Mouse (Mus musculus) C2C12 (cell line): Measurements from ENCODE around the gene Trim27. TPM values are rescaled to one million over a fixed set of nuclear protein-coding genes. Genes with fewer than 3 reads are reported as not detected.

Source experiments
- H3K27me3 ChIP-seq: one replicate; pipeline ENCODE4 v1.6.1; 2011; ENCODE audit not compliant: control insufficient read depth, insufficient read depth, insufficient read length
- H3K36me3 ChIP-seq: one replicate; pipeline ENCODE4 v1.6.1; 2011; ENCODE audit not compliant: control insufficient read depth, insufficient read depth
- H3K4me3 ChIP-seq: one replicate; pipeline ENCODE4 v1.5.1; 2011; ENCODE audit warnings: mild to moderate bottlenecking, control low read depth; ENCODE audit not compliant: poor library complexity, insufficient read depth, severe bottlenecking
- H3K79me2 ChIP-seq: one replicate; pipeline ENCODE4 v1.6.1; 2011; ENCODE audit not compliant: control insufficient read depth, insufficient read depth
- H3K79me3 ChIP-seq: one replicate; pipeline ENCODE4 v1.6.1; 2011; ENCODE audit warnings: low read depth, control low read depth
- H3ac ChIP-seq: one replicate; pipeline ENCODE3; 2011; ENCODE audit warnings: low read depth; ENCODE audit not compliant: control insufficient read depth, insufficient read length
- CEBPB ChIP-seq: IDR thresholded peaks from one replicate; pipeline ENCODE4 v1.6.1; 2011; ENCODE audit warnings: low read depth, mild to moderate bottlenecking, control low read depth, moderate library complexity
- CTCF ChIP-seq: IDR thresholded peaks from one replicate; pipeline ENCODE4 v1.5.1; 2011; ENCODE audit not compliant: control insufficient read depth, insufficient read depth, insufficient read length
- FOSL1 ChIP-seq: IDR thresholded peaks from one replicate; pipeline ENCODE4 v1.8.0; 2011; ENCODE audit warnings: mild to moderate bottlenecking, low read length; ENCODE audit not compliant: poor library complexity, insufficient read depth, severe bottlenecking
- MAX ChIP-seq: IDR thresholded peaks from one replicate; pipeline ENCODE4 v1.6.1; 2011; ENCODE audit warnings: mild to moderate bottlenecking, control low read depth
- MYOD1 ChIP-seq: IDR thresholded peaks from one replicate; pipeline ENCODE4 v1.6.1; 2011; ENCODE audit warnings: low read depth; ENCODE audit not compliant: control insufficient read depth, insufficient read length
- MYOG ChIP-seq: IDR thresholded peaks from one replicate; pipeline ENCODE4 v1.6.1; 2011; ENCODE audit not compliant: control insufficient read depth, insufficient read length; ENCODE audit errors: extremely low read depth
- USF1 ChIP-seq: IDR thresholded peaks from one replicate; pipeline ENCODE4 v1.6.1; 2011; ENCODE audit warnings: low read depth, mild to moderate bottlenecking, control low read depth, moderate library complexity
- long read RNA-seq, 2 experiments: library from polyadenylated mRNA; unstranded; transcript quantifications; one replicate each; pipeline ENCODE4 v2.0.0; 2019 to 2020
- polyA plus RNA-seq: library from polyadenylated mRNA; unstranded; fragments of >200 nt; fragmentation: generic; extraction: Trizol; gene quantifications from one replicate; pipeline ENCODE4 v1.2.1, GENCODE M21; 2012; ENCODE audit warnings: missing spikeins

Trim27 gene
- polyA plus RNA-seq: 105 TPM
- long read RNA-seq, experiment 1, full-length matches to known transcripts: 59 of 72 reads
- long read RNA-seq, experiment 1, partial matches to known transcripts: 9 of 72 reads
- long read RNA-seq, experiment 1, other reads (novel, unspliced or antisense): 4 of 72 reads
- long read RNA-seq, experiment 2, full-length matches to known transcripts: 983 of 1,063 reads
- long read RNA-seq, experiment 2, partial matches to known transcripts: 7 of 1,063 reads
- long read RNA-seq, experiment 2, other reads (novel, unspliced or antisense): 73 of 1,063 reads

GRCm38 (mm10) chr13:21179367-21179723 is at the start of gene Trim27:
Trim27 (plus strand) TSS chr13:21179445.
- H3K79me3 ChIP-seq: peaks cover 41% of the 10 kb centered on the region
- peak within 1 kb of the TSS; percentile 82 for H3K4me3 ChIP-seq
- H3ac ChIP-seq: peak within 1 kb of the TSS; percentile 98
- TF ChIP-seq MAX: no peak
- no peak for TF ChIP-seq CTCF
- no peak for TF ChIP-seq FOSL1
- no peak for TF ChIP-seq MYOG
- no peak for TF ChIP-seq MYOD1
- TF ChIP-seq CEBPB: no peak
- TF ChIP-seq USF1: no peak
- H3K79me2 ChIP-seq: peaks cover 45% of the 10 kb centered on the region
- H3K27me3 ChIP-seq: no peaks in the 10 kb centered on the region
- peaks cover 26% of the 10 kb centered on the region for H3K36me3 ChIP-seq

DNA sequence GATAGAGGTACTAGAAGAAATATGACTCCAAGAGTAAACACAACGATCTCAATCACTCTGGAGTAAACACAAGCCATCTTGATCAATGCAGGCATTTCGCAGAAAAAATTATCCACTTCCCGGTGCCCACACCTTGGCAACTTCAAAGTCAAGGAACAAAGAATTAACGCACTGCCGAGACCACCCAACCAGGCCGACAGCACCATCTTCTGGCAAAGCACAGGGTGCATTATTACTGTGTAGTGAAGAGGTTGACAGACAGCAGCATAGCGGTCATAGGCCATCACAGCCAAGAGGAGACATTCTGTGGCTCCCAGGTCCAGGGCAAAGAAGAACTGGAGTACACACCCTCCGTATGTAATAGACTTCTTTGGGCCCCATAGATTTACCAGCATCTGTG is 36.8 kb upstream of the Trim27 start:
- H3K36me3 ChIP-seq: no peaks in the 10 kb centered on the region
- no peak overlapping the region for H3ac ChIP-seq
- H3K4me3 ChIP-seq: no peak overlapping the region
- no peaks in the 10 kb centered on the region for H3K79me2 ChIP-seq
- no peaks in the 10 kb centered on the region for H3K27me3 ChIP-seq
- TF ChIP-seq USF1 (no peak), MAX (no peak), CEBPB (no peak), CTCF (no peak), FOSL1 (no peak), MYOG (no peak), MYOD1 (no peak)
- no peaks in the 10 kb centered on the region for H3K79me3 ChIP-seq

- Histone ChIP-seq H3K79me3 (no peaks in the 10 kb centered on the region), H3K4me3 (no peak within 1 kb of the TSS), H3K79me2 (no peaks in the 10 kb centered on the region), H3K27me3 (no peaks in the 10 kb centered on the region), H3ac (no peak within 1 kb of the TSS), H3K36me3 (no peaks in the 10 kb centered on the region)
- TF ChIP-seq FOSL1 (no peak), CEBPB (no peak), MAX (no peak), MYOG (no peak), CTCF (no peak), MYOD1 (no peak), USF1 (no peak)
Measured at GRCm38 (mm10) chr13:21145767-21146166, 33.5 kb upstream of the Trim27 start, which contains the start of gene Olfr1368. Olfr1368 (minus strand) TSS chr13:21145867.

- Histone ChIP-seq H3K79me2 (no peaks in the 10 kb centered on the region), H3K27me3 (no peaks in the 10 kb centered on the region), H3K36me3 (no peaks in the 10 kb centered on the region), H3K4me3 (no peak overlapping the region), H3K79me3 (no peaks in the 10 kb centered on the region), H3ac (no peak overlapping the region)
- TF ChIP-seq MYOG (no peak), CTCF (no peak), MYOD1 (no peak), MAX (no peak), USF1 (no peak)
Measured at GRCm38 (mm10) chr13:21155888-21156287, 23.4 kb upstream of the Trim27 start.

GRCm38 (mm10) chr13:21158071-21158470 is 21.2 kb upstream of the Trim27 start:
- no peaks in the 10 kb centered on the region for H3K27me3 ChIP-seq
- no peak overlapping the region for H3K4me3 ChIP-seq
- H3K36me3 ChIP-seq: no peaks in the 10 kb centered on the region
- no peaks in the 10 kb centered on the region for H3K79me3 ChIP-seq
- no peak overlapping the region for H3ac ChIP-seq
- H3K79me2 ChIP-seq: no peaks in the 10 kb centered on the region
- TF ChIP-seq USF1 (no peak), MYOG (no peak), MYOD1 (no peak), MAX (no peak), CTCF (no peak), CEBPB (no peak), FOSL1 (no peak)

- Histone ChIP-seq H3K27me3 (no peaks in the 10 kb centered on the region), H3ac (peak overlapping the region; percentile 69), H3K36me3 (no peaks in the 10 kb centered on the region), H3K79me2 (no peaks in the 10 kb centered on the region), H3K79me3 (no peaks in the 10 kb centered on the region), H3K4me3 (peak overlapping the region; percentile 48)
- TF ChIP-seq CTCF: peak; percentile 80
- no peak for TF ChIP-seq MAX
- TF ChIP-seq MYOG: no peak
Measured at GRCm38 (mm10) chr13:21158785-21159474, 20.3 kb upstream of the Trim27 start.
